Mouse (Mus musculus): ENCODE measurements at regions not wholly inside any gene's neighbourhood (a gene's known extent, or its start where the extent isn't known, plus 50 kb on each side); places are given as distances from the start of the nearest gene placed in this dataset.

- no peaks in the 10 kb centered on the region for H3K4me1 ChIP-seq (ENCODE audit: control insufficient read depth, insufficient read depth, low read length)
- TF ChIP-seq POLR2A (IDR thresholded peaks at IDR 0.05; ENCODE audit: borderline replicate concordance, low read depth, low read length) = no peak
- TF ChIP-seq CTCF (IDR thresholded peaks at IDR 0.05; ENCODE audit: low read depth, low read length) = no peak
These were observed 215.5 kb upstream of the Foxq1 start for GRCm38 (mm10) chr13:31340363-31340948.

DNA sequence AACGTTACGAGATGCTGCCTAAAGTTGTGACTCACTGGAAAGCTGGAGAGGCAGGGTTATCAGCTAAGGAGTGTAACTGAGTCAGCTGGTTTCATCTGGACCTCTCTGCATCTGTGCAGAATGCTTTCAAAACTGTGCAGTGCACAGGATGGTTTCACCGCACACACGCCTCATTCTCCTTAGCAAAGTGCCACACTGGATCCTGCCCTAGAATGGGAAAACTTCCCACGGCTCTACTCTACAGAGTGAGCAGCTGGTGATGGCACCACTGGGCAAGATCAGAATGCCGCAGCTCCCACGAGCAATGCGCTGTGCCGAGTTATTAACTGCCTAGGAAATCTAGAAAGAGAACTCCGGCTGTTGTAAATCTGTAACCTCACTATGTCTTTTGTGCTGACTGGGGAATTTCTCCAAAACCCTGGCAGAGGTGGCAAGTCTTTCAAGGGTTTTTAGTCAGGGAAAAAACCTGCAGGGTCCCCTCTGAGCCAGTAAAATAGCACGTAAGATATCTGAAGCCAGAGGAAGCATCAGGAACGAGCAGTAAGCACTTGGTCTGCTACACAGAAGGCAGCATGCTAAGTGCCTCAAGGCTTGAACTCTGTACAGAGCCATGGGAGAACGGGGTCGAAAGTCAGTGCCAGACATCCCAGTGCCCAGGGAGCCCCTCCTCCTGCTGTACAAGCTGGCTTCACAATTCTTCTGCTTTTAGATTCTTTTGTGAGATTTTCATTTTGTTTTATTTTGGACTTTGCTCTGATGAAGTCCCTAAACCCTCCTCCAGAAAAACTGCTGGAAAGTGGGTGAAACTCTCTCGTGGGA lies 214.4 kb upstream of the Foxq1 start:
- Histone ChIP-seq H3K4me3 (ENCODE audit: insufficient read depth, low read length) (no peak overlapping the region), H3K4me1 (ENCODE audit: control insufficient read depth, insufficient read depth, low read length) (0 out of 2 replicates have a peak, but pooled peaks cover 1% of the 10 kb centered on the region), H3K27ac (ENCODE audit: insufficient read depth, low read depth, low read length) (no peak overlapping the region)
- TF ChIP-seq CTCF (IDR thresholded peaks at IDR 0.05; ENCODE audit: low read depth, low read length) (no peak), POLR2A (IDR thresholded peaks at IDR 0.05; ENCODE audit: borderline replicate concordance, low read depth, low read length) (no peak)

More at GRCm38 (mm10) chr13:31340363-31340948, 215.5 kb upstream of the Foxq1 start:
- Histone ChIP-seq H3K27ac (ENCODE audit: insufficient read depth, low read depth, low read length) (no peak overlapping the region), H3K4me3 (ENCODE audit: insufficient read depth, low read length) (no peak overlapping the region)

GRCm38 (mm10) chr13:31346205-31346604 lies 209.7 kb upstream of the Foxq1 start:
- H3K27ac ChIP-seq (ENCODE audit: insufficient read depth, low read depth, low read length) = no peak overlapping the region
- H3K4me3 ChIP-seq (ENCODE audit: insufficient read depth, low read length) = no peak overlapping the region
- peaks cover 14% of the 10 kb centered on the region for H3K4me1 ChIP-seq (ENCODE audit: control insufficient read depth, insufficient read depth, low read length)
- no peak for TF ChIP-seq POLR2A (IDR thresholded peaks at IDR 0.05; ENCODE audit: borderline replicate concordance, low read depth, low read length)
- TF ChIP-seq CTCF (IDR thresholded peaks at IDR 0.05; ENCODE audit: low read depth, low read length) = no peak

DNA sequence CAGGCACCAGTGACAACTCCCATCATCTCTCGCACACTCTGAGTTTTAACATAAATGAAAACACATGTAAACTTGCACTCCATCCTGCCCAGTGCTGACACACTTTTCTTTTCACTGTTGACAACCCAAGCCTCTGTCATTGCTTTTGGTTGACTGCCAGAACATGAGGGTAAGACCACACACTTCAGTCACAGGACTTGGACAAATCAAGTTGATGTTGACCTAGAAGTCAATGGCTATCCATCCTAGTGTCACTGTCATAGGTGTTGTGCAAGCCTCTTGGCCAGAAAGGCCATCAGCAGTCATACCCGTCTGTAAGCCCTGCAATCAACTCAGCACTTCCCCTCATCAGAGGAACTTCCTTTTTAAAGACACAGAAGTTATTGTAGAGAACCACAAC lies 208.9 kb upstream of the Foxq1 start:
- Histone ChIP-seq H3K4me1 (ENCODE audit: control insufficient read depth, insufficient read depth, low read length) (peaks cover 17% of the 10 kb centered on the region), H3K27ac (ENCODE audit: insufficient read depth, low read depth, low read length) (no peak overlapping the region), H3K4me3 (ENCODE audit: insufficient read depth, low read length) (no peak overlapping the region)
- TF ChIP-seq CTCF (IDR thresholded peaks at IDR 0.05; ENCODE audit: low read depth, low read length) = no peak

DNA sequence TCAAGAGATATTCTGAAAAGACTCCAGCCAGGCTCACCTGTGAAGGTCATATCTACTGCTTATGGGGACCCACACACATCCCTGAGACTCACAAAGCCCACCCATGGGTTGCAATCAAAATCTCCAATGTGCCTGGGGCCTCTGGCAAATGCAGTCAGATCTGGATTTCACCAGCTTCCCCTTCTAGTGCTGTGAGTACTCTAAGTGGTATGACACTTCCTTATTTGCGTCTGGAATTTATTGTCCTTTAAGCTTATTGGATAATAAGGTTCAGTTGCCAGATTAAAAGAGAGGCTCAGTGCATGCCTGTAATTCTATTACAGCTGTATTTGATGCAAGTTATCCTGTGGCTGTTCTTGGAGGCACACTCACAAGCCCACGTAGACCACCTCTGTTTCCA lies 206.3 kb upstream of the Foxq1 start:
- no peak for TF ChIP-seq POLR2A (IDR thresholded peaks at IDR 0.05; ENCODE audit: borderline replicate concordance, low read depth, low read length)
- no peak for TF ChIP-seq CTCF (IDR thresholded peaks at IDR 0.05; ENCODE audit: low read depth, low read length)
- H3K4me3 ChIP-seq (ENCODE audit: insufficient read depth, low read length) = no peak overlapping the region
- H3K4me1 ChIP-seq (ENCODE audit: control insufficient read depth, insufficient read depth, low read length) = peaks cover 17% of the 10 kb centered on the region
- no peak overlapping the region for H3K27ac ChIP-seq (ENCODE audit: insufficient read depth, low read depth, low read length)

- Histone ChIP-seq H3K4me3 (ENCODE audit: insufficient read depth, low read length) (no peak overlapping the region), H3K27ac (ENCODE audit: insufficient read depth, low read depth, low read length) (no peak overlapping the region), H3K4me1 (ENCODE audit: control insufficient read depth, insufficient read depth, low read length) (peaks cover 16% of the 10 kb centered on the region)
- TF ChIP-seq CTCF (IDR thresholded peaks at IDR 0.05; ENCODE audit: low read depth, low read length) (no peak), POLR2A (IDR thresholded peaks at IDR 0.05; ENCODE audit: borderline replicate concordance, low read depth, low read length) (no peak)
These were observed 204.5 kb upstream of the Foxq1 start for GRCm38 (mm10) chr13:31351481-31351880.

GRCm38 (mm10) chr13:31352825-31353224 lies 203.1 kb upstream of the Foxq1 start:
- Histone ChIP-seq H3K27ac (ENCODE audit: insufficient read depth, low read depth, low read length) (no peak overlapping the region), H3K4me1 (ENCODE audit: control insufficient read depth, insufficient read depth, low read length) (peaks cover 12% of the 10 kb centered on the region), H3K4me3 (ENCODE audit: insufficient read depth, low read length) (no peak overlapping the region)
- TF ChIP-seq CTCF (IDR thresholded peaks at IDR 0.05; ENCODE audit: low read depth, low read length) = no peak
- TF ChIP-seq POLR2A (IDR thresholded peaks at IDR 0.05; ENCODE audit: borderline replicate concordance, low read depth, low read length) = no peak

DNA sequence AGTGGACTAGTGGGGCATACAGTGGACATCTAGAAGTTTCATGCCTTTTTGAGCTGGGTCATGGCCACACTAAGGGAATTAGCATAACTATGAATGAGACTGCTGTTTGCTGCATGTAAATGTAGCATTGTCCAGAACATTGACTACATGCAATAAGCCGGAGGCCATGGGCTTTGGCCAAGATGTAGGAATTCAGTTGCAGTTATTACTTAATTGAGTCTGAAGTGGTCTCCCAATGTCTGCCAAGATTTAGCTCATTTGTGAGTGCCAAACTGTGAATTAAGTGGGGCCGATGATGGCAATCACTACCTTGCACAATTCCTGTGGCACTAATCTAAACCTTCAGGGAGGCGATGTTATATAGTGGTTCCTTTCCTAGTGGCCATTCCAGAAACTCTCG lies 196.6 kb upstream of the Foxq1 start:
- no peak overlapping the region for H3K4me3 ChIP-seq (ENCODE audit: insufficient read depth, low read length)
- H3K27ac ChIP-seq (ENCODE audit: insufficient read depth, low read depth, low read length) = no peak overlapping the region
- TF ChIP-seq CTCF (IDR thresholded peaks at IDR 0.05; ENCODE audit: low read depth, low read length) = no peak
- no peak for TF ChIP-seq POLR2A (IDR thresholded peaks at IDR 0.05; ENCODE audit: borderline replicate concordance, low read depth, low read length)
- no peaks in the 10 kb centered on the region for H3K4me1 ChIP-seq (ENCODE audit: control insufficient read depth, insufficient read depth, low read length)

DNA sequence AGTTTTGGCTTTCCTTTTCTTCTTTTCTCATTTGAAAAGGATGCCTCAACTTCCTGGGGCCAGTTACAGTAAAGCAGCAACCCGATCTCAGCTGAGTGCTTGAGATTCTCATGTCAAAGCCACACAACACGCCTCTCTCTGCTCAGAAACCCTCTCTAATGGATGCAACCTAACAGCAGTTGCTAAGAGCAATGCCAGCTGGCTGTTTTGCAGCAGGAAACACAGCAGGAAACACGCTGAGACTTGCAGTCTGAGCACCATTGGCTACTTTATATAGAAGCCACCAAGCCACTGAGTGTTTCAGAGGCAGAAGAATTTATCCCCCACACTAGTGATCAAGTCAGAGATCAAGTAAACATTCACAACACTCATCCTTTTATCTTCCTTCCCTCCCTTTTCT lies 193.5 kb upstream of the Foxq1 start:
- TF ChIP-seq CTCF (IDR thresholded peaks at IDR 0.05; ENCODE audit: low read depth, low read length) = no peak
- no peak for TF ChIP-seq POLR2A (IDR thresholded peaks at IDR 0.05; ENCODE audit: borderline replicate concordance, low read depth, low read length)
- no peak overlapping the region for H3K27ac ChIP-seq (ENCODE audit: insufficient read depth, low read depth, low read length)
- no peak overlapping the region for H3K4me3 ChIP-seq (ENCODE audit: insufficient read depth, low read length)
- no peaks in the 10 kb centered on the region for H3K4me1 ChIP-seq (ENCODE audit: control insufficient read depth, insufficient read depth, low read length)

DNA sequence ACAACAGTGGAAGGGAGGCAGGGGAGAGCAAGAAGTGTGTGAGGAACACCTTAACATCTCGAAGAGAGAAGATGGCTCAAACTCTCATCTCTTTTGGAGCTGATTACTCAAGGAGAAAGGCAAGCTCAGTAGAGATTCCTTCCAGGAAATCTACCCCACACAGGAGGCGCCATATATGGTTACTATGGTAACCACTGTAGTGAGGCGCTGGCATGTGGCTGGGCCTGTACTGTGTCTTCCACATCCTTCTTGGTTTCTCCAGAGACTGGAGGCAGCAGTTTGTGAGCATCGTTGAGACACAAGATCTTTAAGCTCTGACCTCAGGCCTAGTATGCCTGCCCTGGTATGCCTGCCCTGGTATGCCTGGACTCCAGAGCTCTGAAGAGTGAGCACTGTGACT lies 191.6 kb upstream of the Foxq1 start:
- Histone ChIP-seq H3K4me3 (ENCODE audit: insufficient read depth, low read length) (no peak overlapping the region), H3K27ac (ENCODE audit: insufficient read depth, low read depth, low read length) (no peak overlapping the region), H3K4me1 (ENCODE audit: control insufficient read depth, insufficient read depth, low read length) (no peaks in the 10 kb centered on the region)
- TF ChIP-seq POLR2A (IDR thresholded peaks at IDR 0.05; ENCODE audit: borderline replicate concordance, low read depth, low read length) (no peak), CTCF (IDR thresholded peaks at IDR 0.05; ENCODE audit: low read depth, low read length) (no peak)

All from bone marrow macrophage, adult 2 months (primary cell).